Mouse (Mus musculus) heart, embryonic 11.5 days (tissue): Measurements from ENCODE around the gene Olfr1120. TPM values are rescaled to one million over a fixed set of nuclear protein-coding genes. Genes with fewer than 3 reads are reported as not detected.
A peak's percentile ranks its signal among the peaks of the same experiment; 100 is the strongest.
"Not testable (repeated sequence)": the region's sequence is repeated elsewhere in the genome, so short reads cannot be mapped to it uniquely, and the experiment has no call there.

Source experiments
- ATAC-seq: fragments of 200-750 bp; cut with Nextera tagmentation; replicated peaks from 2 replicates; pipeline ENCODE4 v1.8.0; 2017; ENCODE audit warnings: moderate library complexity; ENCODE audit not compliant: insufficient number of reproducible peaks, low FRiP score, low TSS enrichment
- H3K27ac ChIP-seq: fragments of 300-500 bp; sonication (generic); 2 replicates; pipeline ENCODE4 v1.5.1; 2014; ENCODE audit warnings: mild to moderate bottlenecking, low read depth, low read length
- H3K27me3 ChIP-seq: fragments of 300-500 bp; sonication (generic); 2 replicates; pipeline ENCODE4 v1.6.1; 2014; ENCODE audit warnings: mild to moderate bottlenecking, low read length, mixed read lengths; ENCODE audit not compliant: control insufficient read depth, insufficient read depth
- H3K36me3 ChIP-seq: fragments of 300-500 bp; sonication (generic); 2 replicates; pipeline ENCODE4 v1.6.1; 2014; ENCODE audit warnings: mild to moderate bottlenecking, low read length, moderate library complexity, mixed read lengths; ENCODE audit not compliant: control insufficient read depth, insufficient read depth
- H3K4me1 ChIP-seq: fragments of 300-500 bp; sonication (generic); 2 replicates; pipeline ENCODE4 v1.6.1; 2014; ENCODE audit warnings: low read length; ENCODE audit not compliant: control insufficient read depth, insufficient read depth
- H3K4me2 ChIP-seq: fragments of 300-500 bp; sonication (generic); 2 replicates; pipeline ENCODE4 v1.6.1; 2014; ENCODE audit warnings: mild to moderate bottlenecking, moderate library complexity
- H3K4me3 ChIP-seq: fragments of 300-500 bp; sonication (generic); 2 replicates; pipeline ENCODE4 v1.5.1; 2014; ENCODE audit warnings: low read depth, low read length
- H3K9ac ChIP-seq: fragments of 300-500 bp; sonication (generic); 2 replicates; pipeline ENCODE4 v1.6.1; 2014; ENCODE audit warnings: mild to moderate bottlenecking, low read depth, low read length, moderate library complexity
- H3K9me3 ChIP-seq: fragments of 300-500 bp; sonication (generic); replicated peaks from 2 replicates; pipeline ENCODE4 v1.6.1; 2016; ENCODE audit warnings: low read length; ENCODE audit not compliant: control insufficient read depth
- WGBS: fragments of 180-500 bp; shearing (Covaris S2); extraction: QIAGEN DNeasy Blood & Tissue Kit; methylation state at CpG from one replicate; pipeline ENCODE4 v1.1.7; 2014; ENCODE audit not compliant: insufficient replicate concordance; 5-methylcytosine and 5-hydroxymethylcytosine counted together
- polyA plus RNA-seq: library from polyadenylated mRNA; unstranded; fragments of >200 nt; fragmentation: Nextera tagmentation; extraction: Ambion mirVana; gene quantifications from 2 replicates; pipeline ENCODE4 v1.2.1, GENCODE M21; 2014

Olfr1120 gene
- not detected in 2 replicates for polyA plus RNA-seq

DNA sequence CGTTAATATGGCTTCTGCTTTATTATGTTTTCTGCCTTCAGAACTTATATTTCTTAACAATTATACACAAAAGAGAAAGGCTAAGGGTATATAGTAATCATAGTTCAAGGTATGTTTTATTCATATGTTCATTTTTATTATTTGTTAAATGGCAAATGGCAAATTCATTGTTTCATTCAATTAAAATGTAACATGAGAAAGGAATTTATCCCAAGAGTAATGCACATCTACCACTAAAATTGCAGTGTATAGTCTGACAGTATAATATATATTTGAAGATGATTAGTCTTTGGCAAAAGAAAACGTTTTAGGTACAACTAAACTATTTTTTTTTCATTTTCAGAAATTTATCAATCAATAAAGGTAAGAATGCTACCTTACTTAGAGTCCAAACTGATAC, at the start of gene Olfr1120:
TSS of gene Olfr1120 (plus strand) at position 301 of the 400 bp plus-strand sequence.
- no peaks in the 10 kb centered on the region for H3K36me3 ChIP-seq
- no peak within 1 kb of the TSS for H3K9ac ChIP-seq
- H3K27me3 ChIP-seq = no peaks in the 10 kb centered on the region
- WGBS = 52% methylated on average over 2 of the region's 2 CpGs
- H3K27ac ChIP-seq = no peak within 1 kb of the TSS
- no peak within 1 kb of the TSS for H3K4me3 ChIP-seq
- no peak for ATAC-seq
- H3K4me2 ChIP-seq = no peak within 1 kb of the TSS
- no peaks in the 10 kb centered on the region for H3K4me1 ChIP-seq
- H3K9me3 ChIP-seq = no peaks in the 10 kb centered on the region

DNA sequence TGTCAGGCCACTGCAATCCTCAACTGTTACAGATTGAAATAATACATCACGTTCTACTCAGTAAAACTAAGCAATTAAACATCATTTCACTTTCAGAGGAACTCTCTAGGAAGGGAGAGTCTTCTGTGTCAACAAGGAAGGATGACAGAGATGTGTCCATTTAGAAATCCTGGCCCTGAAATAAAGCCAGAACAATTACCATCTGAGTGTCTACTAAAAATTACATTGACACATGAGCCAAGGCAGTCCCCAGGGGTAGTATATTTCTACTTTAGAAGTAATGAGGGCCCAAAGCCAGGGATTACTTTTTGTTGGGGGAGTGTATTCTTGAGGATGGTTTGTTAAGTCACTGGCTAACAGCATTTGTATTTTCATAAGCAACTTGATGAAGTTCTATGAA, 47.3 kb upstream of the Olfr1120 start, which contains the start of gene Olfr1118:
TSS of gene Olfr1118 (plus strand) at position 301 of the 400 bp plus-strand sequence.
- Histone ChIP-seq H3K9me3 (no peaks in the 10 kb centered on the region), H3K4me2 (no peak within 1 kb of the TSS), H3K27ac (no peak within 1 kb of the TSS), H3K27me3 (no peaks in the 10 kb centered on the region), H3K4me1 (no peaks in the 10 kb centered on the region), H3K4me3 (no peak within 1 kb of the TSS), H3K36me3 (no peaks in the 10 kb centered on the region), H3K9ac (no peak within 1 kb of the TSS)
- no peak for ATAC-seq
- 69% methylated on average over 1 of the region's 1 CpGs for WGBS

GRCm38 (mm10) chr2:87360121-87360520, 5.5 kb downstream of the Olfr1120 start:
- not testable (repeated sequence) for ATAC-seq
- WGBS = 79% methylated on average over 2 of the region's 2 CpGs

GRCm38 (mm10) chr2:87369595-87369994, 15.0 kb downstream of the Olfr1120 start, which contains the start of gene Olfr1121:
Gene Olfr1121, plus strand, starts transcription at chr2:87369895.
- H3K27ac ChIP-seq = no peak within 1 kb of the TSS
- no peaks in the 10 kb centered on the region for H3K9me3 ChIP-seq
- no peaks in the 10 kb centered on the region for H3K36me3 ChIP-seq
- 39% methylated on average over 1 of the region's 1 CpGs for WGBS
- no peak within 1 kb of the TSS for H3K9ac ChIP-seq
- H3K4me3 ChIP-seq = no peak within 1 kb of the TSS
- H3K4me1 ChIP-seq = no peaks in the 10 kb centered on the region
- H3K27me3 ChIP-seq = no peaks in the 10 kb centered on the region
- no peak within 1 kb of the TSS for H3K4me2 ChIP-seq
- no peak for ATAC-seq

More at GRCm38 (mm10) chr2:87360121-87360520, 5.5 kb downstream of the Olfr1120 start:
- H3K27me3 ChIP-seq, H3K9me3 ChIP-seq, H3K36me3 ChIP-seq, H3K4me1 ChIP-seq, H3K27ac ChIP-seq, H3K4me2 ChIP-seq, H3K9ac ChIP-seq, H3K4me3 ChIP-seq: not testable (repeated sequence)

- Histone ChIP-seq H3K4me2 (no peak overlapping the region), H3K9ac (no peak overlapping the region), H3K27me3 (no peaks in the 10 kb centered on the region), H3K36me3 (no peaks in the 10 kb centered on the region), H3K27ac (no peak overlapping the region), H3K4me1 (no peaks in the 10 kb centered on the region), H3K9me3 (no peaks in the 10 kb centered on the region), H3K4me3 (no peak overlapping the region)
- WGBS = 86% methylated on average over 4 of the region's 4 CpGs
- no peak for ATAC-seq
Observed at GRCm38 (mm10) chr2:87371726-87372125, 17.1 kb downstream of the Olfr1120 start.

DNA sequence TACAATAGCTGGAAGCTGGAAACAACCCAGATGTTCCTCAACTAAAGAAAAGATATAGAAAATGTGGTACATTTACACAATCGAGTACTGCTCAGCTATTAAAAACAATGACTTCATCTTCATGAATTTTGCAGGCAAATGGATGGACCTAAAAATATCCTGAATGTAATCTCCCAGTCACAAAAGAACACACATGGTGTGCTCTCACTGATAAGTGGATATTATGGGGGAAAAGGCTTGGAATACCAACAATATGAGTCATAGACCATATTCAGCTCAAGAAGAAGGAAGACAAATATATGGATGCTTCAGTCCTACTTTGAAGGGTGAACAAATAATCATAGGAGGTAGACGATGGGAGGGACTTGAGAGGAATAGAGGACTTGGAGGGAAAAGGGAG, 29.3 kb downstream of the Olfr1120 start:
- no peak; the same call in 1 of the 2 replicates for ATAC-seq

DNA sequence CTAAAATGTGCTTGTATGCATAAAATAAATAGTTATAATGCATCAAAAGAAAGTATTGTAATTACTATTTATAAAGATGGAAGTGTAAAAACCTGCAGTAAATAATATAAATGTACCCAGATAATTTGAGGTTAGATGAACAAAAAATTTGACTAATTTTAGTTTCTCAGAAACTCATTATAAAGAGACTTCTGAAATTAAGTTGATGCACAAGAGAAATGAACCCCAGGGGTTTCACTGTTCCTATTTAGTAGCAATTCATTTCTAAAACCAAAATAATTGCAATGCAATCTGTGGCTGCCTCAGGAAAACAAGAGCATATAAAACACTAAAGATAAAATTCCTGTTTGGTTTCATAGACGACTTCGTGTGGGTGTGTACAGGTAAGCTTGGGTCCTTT, 30.9 kb downstream of the Olfr1120 start, which contains the start of gene Olfr1122:
TSS of gene Olfr1122 (plus strand) at position 301 of the 400 bp plus-strand sequence.
- 80% methylated on average over 2 of the region's 2 CpGs for WGBS
- no peak within 1 kb of the TSS for H3K4me3 ChIP-seq
- H3K4me2 ChIP-seq = no peak within 1 kb of the TSS
- no peaks in the 10 kb centered on the region for H3K9me3 ChIP-seq
- H3K4me1 ChIP-seq = no peaks in the 10 kb centered on the region
- ATAC-seq = no peak
- no peak within 1 kb of the TSS for H3K9ac ChIP-seq
- no peaks in the 10 kb centered on the region for H3K27me3 ChIP-seq
- no peak within 1 kb of the TSS for H3K27ac ChIP-seq
- no peaks in the 10 kb centered on the region for H3K36me3 ChIP-seq

More for the DNA sequence above, 29.3 kb downstream of the Olfr1120 start:
- no peaks in the 10 kb centered on the region for H3K27me3 ChIP-seq
- no peak overlapping the region for H3K4me2 ChIP-seq
- 53% methylated on average over 2 of the region's 2 CpGs for WGBS
- no peaks in the 10 kb centered on the region for H3K9me3 ChIP-seq
- no peaks in the 10 kb centered on the region for H3K4me1 ChIP-seq
- H3K36me3 ChIP-seq = no peaks in the 10 kb centered on the region
- H3K9ac ChIP-seq = no peak overlapping the region
- no peak overlapping the region for H3K27ac ChIP-seq
- no peak overlapping the region for H3K4me3 ChIP-seq

DNA sequence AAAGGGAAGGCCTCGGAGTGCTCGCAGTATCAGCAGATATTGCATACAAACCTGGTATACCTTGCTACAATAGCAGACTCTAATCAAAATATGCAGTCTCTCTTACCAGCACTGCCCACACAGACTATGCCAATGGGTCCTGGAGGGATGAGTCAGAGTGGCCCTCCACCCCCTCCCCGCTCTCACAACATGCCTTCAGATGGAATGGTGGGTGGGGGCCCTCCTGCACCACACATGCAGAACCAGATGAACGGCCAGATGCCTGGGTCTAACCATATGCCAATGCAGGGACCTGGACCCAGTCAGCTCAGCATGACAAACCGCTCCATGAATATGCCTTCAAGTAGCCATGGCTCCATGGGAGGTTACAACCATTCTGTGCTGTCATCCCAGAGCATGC, 39.0 kb downstream of the Olfr1120 start:
- not testable (repeated sequence) for H3K9ac ChIP-seq, H3K9me3 ChIP-seq, H3K4me3 ChIP-seq, H3K4me2 ChIP-seq, H3K27me3 ChIP-seq, H3K36me3 ChIP-seq, H3K27ac ChIP-seq, H3K4me1 ChIP-seq
- WGBS = 93% methylated on average over 4 of the region's 5 CpGs
- ATAC-seq = 0 out of 2 replicates have a peak, but pooled peaks have one; percentile 46

- not testable (repeated sequence) for H3K9ac ChIP-seq, H3K36me3 ChIP-seq, H3K4me2 ChIP-seq, H3K9me3 ChIP-seq, H3K27me3 ChIP-seq, ATAC-seq, H3K4me3 ChIP-seq, H3K27ac ChIP-seq, H3K4me1 ChIP-seq
- 78% methylated on average over 7 of the region's 7 CpGs for WGBS
Observed at GRCm38 (mm10) chr2:87394686-87395085, 40.1 kb downstream of the Olfr1120 start.
